In the genomic region with DNA sequence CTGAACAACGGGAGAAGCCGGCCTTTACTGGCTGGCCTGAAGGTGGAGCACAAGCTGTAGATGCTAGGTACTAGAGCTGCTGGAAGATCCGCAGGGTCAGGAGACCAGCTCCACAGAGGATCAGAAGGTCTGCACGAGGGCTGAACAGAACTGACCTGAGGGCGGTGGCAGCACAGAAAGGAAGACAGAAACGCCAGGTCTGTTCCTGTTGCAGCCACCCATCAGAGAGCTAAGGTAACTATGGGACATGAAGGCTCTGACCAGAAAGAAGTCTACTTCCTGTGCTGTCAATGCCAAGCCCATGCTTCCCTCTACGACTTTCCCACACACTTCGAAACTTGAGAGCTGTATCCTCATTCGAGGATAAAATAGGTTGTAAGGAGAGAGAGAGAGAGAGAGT, we compare ENCODE assay signal across 20 mouse cellular contexts. TPM values are rescaled to one million over a fixed set of nuclear protein-coding genes. Genes with fewer than 3 reads are reported as not detected.
DNase-seq lines count a peak whose midpoint lies in the region; ATAC-seq and TF ChIP-seq lines count a peak whose summit lies in the region.
"Had no signal": no experiment of that assay in that cellular context is flagged by ENCODE, and none has a peak within 500 bp of the region (broad histone marks: within the 10 kb centered on the region; RNA-seq: fewer than 3 reads in every experiment).

No protein-coding gene starts in this region.

- no peak overlapping the region for H3K4me3 ChIP-seq in heart, adult 2 months
- H3K4me3 ChIP-seq in heart, embryonic 12.5 days, result no peak overlapping the region
- no peak overlapping the region for H3K4me3 ChIP-seq in kidney, postnatal 0 days (replicated peaks; ENCODE audit: low read depth, low read length)
- H3K4me3 ChIP-seq in midbrain, embryonic 16.5 days (ENCODE audit: low read depth, low read length), result no peak overlapping the region
- H3K4me3 ChIP-seq: erythroblast, embryonic 14.5 days; limb, embryonic 15.5 days; megakaryocyte, embryonic 14.5 days; neural tube, embryonic 15.5 days had no signal

- H3K9me3 ChIP-seq in heart, embryonic 12.5 days (replicated peaks), result no peaks in the 10 kb centered on the region
- no peaks in the 10 kb centered on the region for H3K9me3 ChIP-seq in kidney, postnatal 0 days (replicated peaks; ENCODE audit: low read length)
- H3K9me3 ChIP-seq in midbrain, embryonic 16.5 days (replicated peaks; ENCODE audit: control insufficient read depth, low read length, poor library complexity, severe bottlenecking), result no peaks in the 10 kb centered on the region
- H3K9me3 ChIP-seq: limb, embryonic 15.5 days; megakaryocyte, embryonic 14.5 days; neural tube, embryonic 15.5 days had no signal

- H3K27me3 ChIP-seq in heart, adult 2 months (ENCODE audit: control insufficient read depth, insufficient read depth, low read length), result no peaks in the 10 kb centered on the region
- no peaks in the 10 kb centered on the region for H3K27me3 ChIP-seq in heart, embryonic 12.5 days (replicated peaks)
- H3K27me3 ChIP-seq in kidney, postnatal 0 days (ENCODE audit: insufficient read depth, low read length), result no peaks in the 10 kb centered on the region
- no peaks in the 10 kb centered on the region for H3K27me3 ChIP-seq in midbrain, embryonic 16.5 days (ENCODE audit: control insufficient read depth, insufficient read depth, low read depth, low read length)
- H3K27me3 ChIP-seq: CH12.LX; limb, embryonic 15.5 days; megakaryocyte, embryonic 14.5 days; neural tube, embryonic 15.5 days had no signal

- no peaks in the 10 kb centered on the region for H3K79me2 ChIP-seq in heart, adult 2 months (replicated peaks; ENCODE audit: control insufficient read depth, insufficient read depth, low read length)

- no peak for TF ChIP-seq POLR2A in heart, adult 2 months (IDR thresholded peaks at IDR 0.05; ENCODE audit: insufficient read depth, low read depth, low read length)

- DNase-seq in heart, adult 2 months, result no peak
- no peak for DNase-seq in kidney, postnatal 0 days (ENCODE audit: low spot score)
- no peak for DNase-seq in kidney, adult 11 months
- DNase-seq in layer of hippocampus, adult 9-10 months (ENCODE audit: low spot score), result no peak
- DNase-seq: adrenal gland, adult 8-10 months; cerebellum, adult 11-12 months; cerebellum, postnatal 36 days; right cerebral cortex, postnatal 25 days; thymus, adult 18-20 months had no signal

- no peak overlapping the region for H3K4me2 ChIP-seq in heart, embryonic 12.5 days
- no peak overlapping the region for H3K4me2 ChIP-seq in kidney, postnatal 0 days (ENCODE audit: low read length)
- no peak overlapping the region for H3K4me2 ChIP-seq in midbrain, embryonic 16.5 days (ENCODE audit: low read length)
- H3K4me2 ChIP-seq: limb, embryonic 15.5 days; neural tube, embryonic 15.5 days had no signal

- H3K9ac ChIP-seq in heart, adult 2 months (ENCODE audit: low read depth, low read length), result no peak overlapping the region
- H3K9ac ChIP-seq in heart, embryonic 12.5 days, result no peak overlapping the region
- no peak overlapping the region for H3K9ac ChIP-seq in kidney, postnatal 0 days (ENCODE audit: low read depth, low read length)
- no peak overlapping the region for H3K9ac ChIP-seq in midbrain, embryonic 16.5 days (ENCODE audit: low read depth, low read length)
- H3K9ac ChIP-seq: limb, embryonic 15.5 days; neural tube, embryonic 15.5 days had no signal

- peaks cover 1% of the 10 kb centered on the region; the same call in 1 of the 2 replicates for H3K4me1 ChIP-seq in heart, adult 2 months (ENCODE audit: control insufficient read depth, insufficient read depth, low read length)
- H3K4me1 ChIP-seq in heart, embryonic 12.5 days (replicated peaks), result no peaks in the 10 kb centered on the region
- no peaks in the 10 kb centered on the region for H3K4me1 ChIP-seq in kidney, postnatal 0 days (replicated peaks; ENCODE audit: insufficient read depth, low read length)
- H3K4me1 ChIP-seq in midbrain, embryonic 16.5 days (ENCODE audit: control insufficient read depth, insufficient read depth, low read length), result no peaks in the 10 kb centered on the region
- H3K4me1 ChIP-seq: limb, embryonic 15.5 days had no signal

- TF ChIP-seq CTCF in heart, adult 2 months (IDR thresholded peaks at IDR 0.05), result 0 out of 2 replicates have a peak, but pooled peaks have one; percentile 8
- peak; percentile 42; the same call in 1 of the 2 replicates for TF ChIP-seq CTCF in kidney, postnatal 0 days (IDR thresholded peaks at IDR 0.05; ENCODE audit: low read depth)

- TF ChIP-seq EP300 in heart, adult 2 months (IDR thresholded peaks at IDR 0.05; ENCODE audit: insufficient read depth, low read depth, low read length), result no peak

- H3K36me3 ChIP-seq in heart, adult 2 months (ENCODE audit: control insufficient read depth, insufficient read depth, low read length), result no peaks in the 10 kb centered on the region
- H3K36me3 ChIP-seq in heart, embryonic 12.5 days, result no peaks in the 10 kb centered on the region
- H3K36me3 ChIP-seq in kidney, postnatal 0 days (ENCODE audit: insufficient read depth, low read length), result no peaks in the 10 kb centered on the region
- no peaks in the 10 kb centered on the region for H3K36me3 ChIP-seq in midbrain, embryonic 16.5 days (ENCODE audit: control insufficient read depth, insufficient read depth, low read length)
- H3K36me3 ChIP-seq: limb, embryonic 15.5 days had no signal

- intact Hi-C loops in heart, adult 2 months (cut with DNase I), result no loop called here

- H3K27ac ChIP-seq in heart, adult 2 months, result no peak overlapping the region
- H3K27ac ChIP-seq in heart, embryonic 12.5 days (ENCODE audit: poor library complexity, severe bottlenecking), result no peak overlapping the region
- H3K27ac ChIP-seq in kidney, postnatal 0 days, result no peak overlapping the region
- no peak overlapping the region for H3K27ac ChIP-seq in midbrain, embryonic 16.5 days (ENCODE audit: low read length)
- H3K27ac ChIP-seq: limb, embryonic 15.5 days; neural tube, embryonic 15.5 days had no signal

- WGBS in heart, adult 2 months, result 60% methylated on average over 9 of the region's 9 CpGs
- 69% methylated on average over 9 of the region's 9 CpGs for WGBS in heart, embryonic 12.5 days
- 51% methylated on average over 9 of the region's 9 CpGs for WGBS in kidney, postnatal 0 days
- 84% methylated on average over 9 of the region's 9 CpGs for WGBS in midbrain, embryonic 16.5 days

- ATAC-seq in heart, embryonic 12.5 days (ENCODE audit: insufficient number of reproducible peaks, low FRiP score), result no peak
- no peak for ATAC-seq in kidney, postnatal 0 days (replicated peaks; ENCODE audit: low FRiP score, low read depth)
- ATAC-seq in common myeloid progenitor, adult 5-6 weeks (replicated peaks; ENCODE audit: low read depth, poor library complexity, severe bottlenecking), result peak; percentile 50; the same call in 1 of the 2 replicates
- ATAC-seq in megakaryocyte progenitor cell, adult 5-6 weeks (replicated peaks; ENCODE audit: poor library complexity), result peak; percentile 27
- no peak for ATAC-seq in midbrain, embryonic 16.5 days
- ATAC-seq: forebrain, embryonic 14.5 days; inflammation-experienced regulatory T-cells, adult 6 months had no signal

RNA-seq across cellular contexts. Expression of a gene that starts 53.3 kb away (rescaled TPM):
- 10 to 100 TPM; 47.7 to 51.2 TPM for total RNA-seq in heart, adult 2 months (2021)
- 37.6 and 53.7 TPM in 2 replicates for polyA plus RNA-seq in heart, adult 2 months (2012; rRNA removed)
- polyA plus RNA-seq in heart, embryonic 12.5 days (2016; fragmentation: Nextera tagmentation; extraction: Ambion mirVana), result 47.9 and 49.2 TPM in 2 replicates
- polyA plus RNA-seq in kidney, postnatal 0 days (2015; fragmentation: Nextera tagmentation; extraction: Ambion mirVana), result 70.1 and 71.3 TPM in 2 replicates
- total RNA-seq in common myeloid progenitor, adult 5-6 weeks (2017), result 15.5 and 88.6 TPM in 2 replicates
- 27.3 and 30.5 TPM in 2 replicates for total RNA-seq in megakaryocyte progenitor cell, adult 5-6 weeks (2015)
- total RNA-seq in megakaryocyte progenitor cell, adult 5-6 weeks (2017), result 27.2 and 56.0 TPM in 2 replicates
- 112 and 127 TPM in 2 replicates for polyA plus RNA-seq in midbrain, embryonic 16.5 days (2015; fragmentation: Nextera tagmentation; extraction: Ambion mirVana)

RNA-seq across cellular contexts. Expression of a gene that starts 53.9 kb away (rescaled TPM):
- total RNA-seq in heart, adult 2 months (2021), result 1 to 10 TPM; 3.3 to 5.5 TPM
- polyA plus RNA-seq in heart, adult 2 months (2012; rRNA removed), result 1.8 and 2.1 TPM in 2 replicates
- polyA plus RNA-seq in heart, embryonic 12.5 days (2016; fragmentation: Nextera tagmentation; extraction: Ambion mirVana), result 30.5 and 34.2 TPM in 2 replicates
- 26.4 and 30.3 TPM in 2 replicates for polyA plus RNA-seq in kidney, postnatal 0 days (2015; fragmentation: Nextera tagmentation; extraction: Ambion mirVana)
- 88.0 and 96.4 TPM in 2 replicates for total RNA-seq in common myeloid progenitor, adult 5-6 weeks (2017)
- total RNA-seq in megakaryocyte progenitor cell, adult 5-6 weeks (2015), result 82.0 and 95.8 TPM in 2 replicates
- 126 and 140 TPM in 2 replicates for total RNA-seq in megakaryocyte progenitor cell, adult 5-6 weeks (2017)
- polyA plus RNA-seq in midbrain, embryonic 16.5 days (2015; fragmentation: Nextera tagmentation; extraction: Ambion mirVana), result 9.9 and 11.2 TPM in 2 replicates

Comparison
In these comparisons a context has a peak if more than half of its experiments do, and no peak if none do; other contexts are left out.
1. ATAC-seq: peak in common myeloid progenitor, adult 5-6 weeks (single experiment) and megakaryocyte progenitor cell, adult 5-6 weeks (single experiment); none in heart, embryonic 12.5 days (single experiment), kidney, postnatal 0 days (single experiment) and midbrain, embryonic 16.5 days (single experiment).